Mouse (Mus musculus): ENCODE results near the gene Slx4. TPM values are rescaled to one million over a fixed set of nuclear protein-coding genes. Genes with fewer than 3 reads are reported as not detected.

Slx4 gene
- polyA plus RNA-seq, 1 experiment, result 16.1 TPM

- no peaks in the 10 kb centered on the region for H3K27me3 ChIP-seq (ENCODE audit: control insufficient read depth, insufficient read depth, insufficient read length)
- H3ac ChIP-seq (ENCODE audit: control insufficient read depth, insufficient read length, low read depth), result no peak overlapping the region
- no peaks in the 10 kb centered on the region for H3K79me3 ChIP-seq (ENCODE audit: low read depth)
- TF ChIP-seq CTCF (IDR thresholded peaks at IDR 0.05; ENCODE audit: control insufficient read depth, insufficient read depth, insufficient read length) (no peak), CEBPB (IDR thresholded peaks at IDR 0.05; ENCODE audit: low read depth) (no peak), MAX (IDR thresholded peaks at IDR 0.05) (no peak), USF1 (IDR thresholded peaks at IDR 0.05; ENCODE audit: low read depth) (no peak), FOSL1 (IDR thresholded peaks at IDR 0.05; ENCODE audit: insufficient read depth, low read length, poor library complexity, severe bottlenecking) (no peak), MYOG (IDR thresholded peaks at IDR 0.05; ENCODE audit: control insufficient read depth, extremely low read depth, insufficient read length) (no peak), MYOD1 (IDR thresholded peaks at IDR 0.05; ENCODE audit: control insufficient read depth, insufficient read length, low read depth) (no peak)
- H3K4me3 ChIP-seq (ENCODE audit: insufficient read depth, poor library complexity, severe bottlenecking), result no peak overlapping the region
- no peaks in the 10 kb centered on the region for H3K79me2 ChIP-seq (ENCODE audit: control insufficient read depth, insufficient read depth)
- H3K36me3 ChIP-seq (ENCODE audit: control insufficient read depth, insufficient read depth), result no peaks in the 10 kb centered on the region
Observed at GRCm38 (mm10) chr16:4012882-4013570, 9.5 kb upstream of the Slx4 start.

- TF ChIP-seq MYOD1 (IDR thresholded peaks at IDR 0.05; ENCODE audit: control insufficient read depth, insufficient read length, low read depth) (no peak), MYOG (IDR thresholded peaks at IDR 0.05; ENCODE audit: control insufficient read depth, extremely low read depth, insufficient read length) (no peak), CEBPB (IDR thresholded peaks at IDR 0.05; ENCODE audit: low read depth) (no peak), USF1 (IDR thresholded peaks at IDR 0.05; ENCODE audit: low read depth) (no peak), FOSL1 (IDR thresholded peaks at IDR 0.05; ENCODE audit: insufficient read depth, low read length, poor library complexity, severe bottlenecking) (no peak), MAX (IDR thresholded peaks at IDR 0.05) (no peak), CTCF (IDR thresholded peaks at IDR 0.05; ENCODE audit: control insufficient read depth, insufficient read depth, insufficient read length) (no peak)
- H3K36me3 ChIP-seq (ENCODE audit: control insufficient read depth, insufficient read depth), result peaks cover 92% of the 10 kb centered on the region
Observed at GRCm38 (mm10) chr16:3988410-3988809, 15.2 kb downstream of the Slx4 start.

GRCm38 (mm10) chr16:3983146-3983700 lies 20.3 kb downstream of the Slx4 start:
- Histone ChIP-seq H3ac (ENCODE audit: control insufficient read depth, insufficient read length, low read depth) (no peak overlapping the region), H3K36me3 (ENCODE audit: control insufficient read depth, insufficient read depth) (peaks cover 81% of the 10 kb centered on the region)
- TF ChIP-seq FOSL1 (IDR thresholded peaks at IDR 0.05; ENCODE audit: insufficient read depth, low read length, poor library complexity, severe bottlenecking), result no peak
- no peak for TF ChIP-seq CTCF (IDR thresholded peaks at IDR 0.05; ENCODE audit: control insufficient read depth, insufficient read depth, insufficient read length)
- TF ChIP-seq MYOG (IDR thresholded peaks at IDR 0.05; ENCODE audit: control insufficient read depth, extremely low read depth, insufficient read length), result no peak
- TF ChIP-seq MYOD1 (IDR thresholded peaks at IDR 0.05; ENCODE audit: control insufficient read depth, insufficient read length, low read depth), result no peak
- TF ChIP-seq USF1 (IDR thresholded peaks at IDR 0.05; ENCODE audit: low read depth), result no peak
- no peak for TF ChIP-seq CEBPB (IDR thresholded peaks at IDR 0.05; ENCODE audit: low read depth)
- TF ChIP-seq MAX (IDR thresholded peaks at IDR 0.05), result no peak

More at GRCm38 (mm10) chr16:3988410-3988809, 15.2 kb downstream of the Slx4 start:
- H3K79me2 ChIP-seq (ENCODE audit: control insufficient read depth, insufficient read depth), result no peaks in the 10 kb centered on the region
- H3K79me3 ChIP-seq (ENCODE audit: low read depth), result no peaks in the 10 kb centered on the region
- no peak overlapping the region for H3K4me3 ChIP-seq (ENCODE audit: insufficient read depth, poor library complexity, severe bottlenecking)
- no peak overlapping the region for H3ac ChIP-seq (ENCODE audit: control insufficient read depth, insufficient read length, low read depth)
- no peaks in the 10 kb centered on the region for H3K27me3 ChIP-seq (ENCODE audit: control insufficient read depth, insufficient read depth, insufficient read length)

GRCm38 (mm10) chr16:3982173-3982572 lies 21.4 kb downstream of the Slx4 start:
- no peak overlapping the region for H3ac ChIP-seq (ENCODE audit: control insufficient read depth, insufficient read length, low read depth)
- H3K36me3 ChIP-seq (ENCODE audit: control insufficient read depth, insufficient read depth), result peaks cover 71% of the 10 kb centered on the region

More at GRCm38 (mm10) chr16:3983146-3983700, 20.3 kb downstream of the Slx4 start:
- H3K27me3 ChIP-seq (ENCODE audit: control insufficient read depth, insufficient read depth, insufficient read length), result no peaks in the 10 kb centered on the region
- H3K79me2 ChIP-seq (ENCODE audit: control insufficient read depth, insufficient read depth), result no peaks in the 10 kb centered on the region
- H3K4me3 ChIP-seq (ENCODE audit: insufficient read depth, poor library complexity, severe bottlenecking), result no peak overlapping the region
- no peaks in the 10 kb centered on the region for H3K79me3 ChIP-seq (ENCODE audit: low read depth)

GRCm38 (mm10) chr16:3976712-3977111 lies 26.9 kb downstream of the Slx4 start:
- Histone ChIP-seq H3K27me3 (ENCODE audit: control insufficient read depth, insufficient read depth, insufficient read length) (no peaks in the 10 kb centered on the region), H3K4me3 (ENCODE audit: insufficient read depth, poor library complexity, severe bottlenecking) (no peak overlapping the region), H3ac (ENCODE audit: control insufficient read depth, insufficient read length, low read depth) (no peak overlapping the region), H3K79me3 (ENCODE audit: low read depth) (no peaks in the 10 kb centered on the region), H3K79me2 (ENCODE audit: control insufficient read depth, insufficient read depth) (no peaks in the 10 kb centered on the region), H3K36me3 (ENCODE audit: control insufficient read depth, insufficient read depth) (peaks cover 26% of the 10 kb centered on the region)
- TF ChIP-seq FOSL1 (IDR thresholded peaks at IDR 0.05; ENCODE audit: insufficient read depth, low read length, poor library complexity, severe bottlenecking) (no peak), MAX (IDR thresholded peaks at IDR 0.05) (no peak), CTCF (IDR thresholded peaks at IDR 0.05; ENCODE audit: control insufficient read depth, insufficient read depth, insufficient read length) (no peak), USF1 (IDR thresholded peaks at IDR 0.05; ENCODE audit: low read depth) (no peak), MYOD1 (IDR thresholded peaks at IDR 0.05; ENCODE audit: control insufficient read depth, insufficient read length, low read depth) (no peak), MYOG (IDR thresholded peaks at IDR 0.05; ENCODE audit: control insufficient read depth, extremely low read depth, insufficient read length) (no peak), CEBPB (IDR thresholded peaks at IDR 0.05; ENCODE audit: low read depth) (no peak)

More at GRCm38 (mm10) chr16:3982173-3982572, 21.4 kb downstream of the Slx4 start:
- H3K79me3 ChIP-seq (ENCODE audit: low read depth), result no peaks in the 10 kb centered on the region
- H3K27me3 ChIP-seq (ENCODE audit: control insufficient read depth, insufficient read depth, insufficient read length), result no peaks in the 10 kb centered on the region
- H3K79me2 ChIP-seq (ENCODE audit: control insufficient read depth, insufficient read depth), result no peaks in the 10 kb centered on the region
- TF ChIP-seq CEBPB (IDR thresholded peaks at IDR 0.05; ENCODE audit: low read depth) (no peak), CTCF (IDR thresholded peaks at IDR 0.05; ENCODE audit: control insufficient read depth, insufficient read depth, insufficient read length) (no peak), FOSL1 (IDR thresholded peaks at IDR 0.05; ENCODE audit: insufficient read depth, low read length, poor library complexity, severe bottlenecking) (no peak), MYOG (IDR thresholded peaks at IDR 0.05; ENCODE audit: control insufficient read depth, extremely low read depth, insufficient read length) (no peak), MAX (IDR thresholded peaks at IDR 0.05) (no peak), MYOD1 (IDR thresholded peaks at IDR 0.05; ENCODE audit: control insufficient read depth, insufficient read length, low read depth) (no peak), USF1 (IDR thresholded peaks at IDR 0.05; ENCODE audit: low read depth) (no peak)
- H3K4me3 ChIP-seq (ENCODE audit: insufficient read depth, poor library complexity, severe bottlenecking), result no peak overlapping the region

Data from C2C12 (cell line).